Mouse (Mus musculus): ENCODE results near the gene Syngr4.
"Not testable (repeated sequence)": the region's sequence is repeated elsewhere in the genome, so short reads cannot be mapped to it uniquely, and the experiment has no call there.

The Syngr4 gene

DNA sequence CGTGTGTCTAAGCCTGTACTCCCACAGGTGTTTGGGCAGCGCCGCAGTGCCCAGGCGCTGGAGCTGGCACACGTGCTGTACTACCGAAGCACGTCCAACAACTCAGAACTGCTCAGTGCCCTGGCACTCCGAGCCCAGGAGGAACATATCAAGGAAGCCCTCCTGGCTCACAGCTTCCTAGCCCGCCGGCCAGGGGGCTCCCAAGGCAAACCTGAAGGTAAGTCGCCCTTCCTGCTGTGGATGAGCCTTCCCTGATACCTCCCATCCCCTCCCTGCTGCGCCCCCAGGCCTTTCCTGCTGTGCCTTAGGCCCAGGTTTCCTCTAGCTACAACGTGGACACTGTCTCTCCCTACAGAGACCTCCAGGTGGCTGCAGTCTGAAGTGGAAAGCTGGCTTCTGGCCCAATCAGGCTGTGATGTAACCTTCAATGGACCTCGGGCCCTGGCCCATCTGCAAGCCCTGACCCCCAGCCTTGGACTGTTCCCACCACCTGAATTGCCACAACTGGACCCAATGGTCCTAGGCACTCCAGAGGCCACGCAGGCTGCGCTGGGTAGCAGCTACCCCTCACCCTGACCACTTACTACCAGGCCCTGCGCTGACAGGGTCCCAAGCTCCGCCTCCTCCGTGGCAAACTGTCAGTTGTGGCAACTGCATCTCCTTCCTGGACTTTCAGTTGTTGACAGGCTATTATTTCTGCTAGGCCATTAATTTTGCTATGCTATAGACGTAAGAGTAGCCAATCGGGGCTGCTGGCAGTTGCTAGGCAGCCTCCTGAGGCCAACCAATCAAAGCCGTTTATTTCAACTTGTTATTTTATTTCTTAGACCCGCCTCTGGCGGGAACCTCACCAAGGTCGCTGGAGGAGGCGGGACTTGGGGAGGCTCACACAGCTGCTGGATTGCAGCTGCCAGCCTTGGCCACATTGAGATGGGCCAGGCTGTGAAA is 19.8 kb upstream of the Syngr4 start:
- peak; percentile 40 for DNase-seq (ENCODE audit: low spot score)

DNA sequence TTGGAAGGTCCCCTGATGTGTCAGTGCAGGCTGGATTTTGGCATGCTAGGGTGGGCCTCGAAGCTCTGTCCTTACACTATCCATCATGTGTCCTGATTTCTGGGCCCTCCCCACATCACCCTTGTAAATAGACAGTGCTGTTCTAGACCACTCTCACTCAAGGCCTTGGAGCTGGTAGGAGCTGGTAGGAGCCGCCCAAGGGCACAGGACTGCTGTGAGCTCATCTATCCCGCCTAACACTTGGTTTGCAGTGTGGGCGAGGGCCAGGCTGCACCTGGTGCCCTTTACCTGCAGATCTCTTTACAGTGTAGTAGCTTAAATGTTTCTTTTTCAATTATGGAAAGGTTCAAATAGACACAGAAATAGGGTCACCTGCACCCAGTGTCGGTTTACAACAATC is 18.5 kb upstream of the Syngr4 start:
- DNase-seq (ENCODE audit: low spot score): no peak

- no peak for DNase-seq (ENCODE audit: low spot score)
These were observed 17.6 kb upstream of the Syngr4 start for GRCm38 (mm10) chr7:45914067-45914466.

DNA sequence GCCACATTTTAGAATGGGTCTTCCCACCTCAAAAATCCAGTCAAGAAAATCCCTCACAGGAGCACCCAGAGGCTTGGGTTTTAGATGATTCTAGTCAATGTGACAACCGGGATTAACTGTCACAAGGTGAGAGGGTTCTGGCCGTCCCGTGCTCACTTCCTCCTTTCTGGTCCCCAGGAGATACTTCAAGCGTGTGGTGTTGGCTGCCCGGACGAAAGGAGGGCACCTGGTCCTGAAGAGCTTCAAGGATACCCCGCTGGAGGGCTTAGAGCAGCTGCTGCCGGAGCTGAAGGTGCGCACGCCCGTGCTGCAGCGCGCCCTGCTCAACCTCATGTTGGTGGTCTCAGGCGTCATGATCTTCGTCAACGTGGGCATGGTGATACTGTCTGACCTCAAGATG is 12.6 kb upstream of the Syngr4 start:
- no peak for DNase-seq (ENCODE audit: low spot score)

- no peak for DNase-seq (ENCODE audit: low spot score)
These were observed 11.9 kb upstream of the Syngr4 start for GRCm38 (mm10) chr7:45908384-45908783.

DNA sequence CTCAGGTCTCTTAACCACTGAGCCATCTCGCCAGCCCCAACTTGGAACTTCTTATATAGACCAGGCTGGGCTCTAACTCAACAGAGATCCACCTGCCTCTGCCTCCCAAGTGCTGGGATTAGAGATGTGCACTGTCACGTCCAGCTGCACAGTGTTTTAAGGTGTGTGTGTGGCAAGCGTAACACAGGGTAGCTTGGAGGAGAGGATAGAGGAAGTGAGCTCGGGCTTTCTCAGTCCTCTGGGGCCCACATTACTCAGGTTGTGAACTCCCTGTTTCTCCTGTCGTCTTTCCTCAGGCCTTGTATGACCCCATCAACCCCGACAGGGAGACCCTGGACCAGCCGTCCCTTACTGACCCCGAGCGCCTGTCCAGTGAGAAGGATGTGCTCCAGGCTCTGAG is 10.1 kb upstream of the Syngr4 start:
- DNase-seq (ENCODE audit: low spot score): no peak

DNA sequence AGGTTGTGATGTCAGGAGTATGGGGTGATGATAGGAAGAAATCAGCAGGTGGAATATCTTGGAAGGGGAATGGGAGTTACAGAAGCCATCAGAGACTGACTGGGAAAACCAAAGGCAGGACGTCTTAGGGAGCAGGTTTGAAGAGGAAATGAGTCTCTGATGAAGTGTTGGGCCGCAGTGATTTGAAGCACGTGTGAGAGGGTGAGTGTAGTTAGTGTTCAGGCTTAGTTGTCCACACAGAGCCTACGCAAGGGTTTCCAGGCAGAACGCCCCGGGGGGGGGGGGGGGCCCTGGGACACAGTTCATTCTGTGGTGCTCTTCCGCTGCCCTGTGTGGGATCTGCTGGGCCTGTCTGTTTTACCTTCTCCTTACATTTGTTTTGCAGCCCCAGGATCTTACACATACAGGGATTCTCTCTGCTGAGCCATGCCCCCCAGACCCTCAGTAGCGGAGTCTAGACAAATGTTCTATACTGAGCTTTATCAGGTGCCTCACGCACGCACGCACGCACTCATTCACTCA is 6.0 kb upstream of the Syngr4 start:
- no peak for DNase-seq (ENCODE audit: low spot score)

GRCm38 (mm10) chr7:45901562-45901961 is 5.0 kb upstream of the Syngr4 start:
- DNase-seq (ENCODE audit: low spot score): peak; percentile 62

GRCm38 (mm10) chr7:45898125-45898524 is 1.6 kb upstream of the Syngr4 start:
- peak; percentile 40 for DNase-seq (ENCODE audit: low spot score)

DNA sequence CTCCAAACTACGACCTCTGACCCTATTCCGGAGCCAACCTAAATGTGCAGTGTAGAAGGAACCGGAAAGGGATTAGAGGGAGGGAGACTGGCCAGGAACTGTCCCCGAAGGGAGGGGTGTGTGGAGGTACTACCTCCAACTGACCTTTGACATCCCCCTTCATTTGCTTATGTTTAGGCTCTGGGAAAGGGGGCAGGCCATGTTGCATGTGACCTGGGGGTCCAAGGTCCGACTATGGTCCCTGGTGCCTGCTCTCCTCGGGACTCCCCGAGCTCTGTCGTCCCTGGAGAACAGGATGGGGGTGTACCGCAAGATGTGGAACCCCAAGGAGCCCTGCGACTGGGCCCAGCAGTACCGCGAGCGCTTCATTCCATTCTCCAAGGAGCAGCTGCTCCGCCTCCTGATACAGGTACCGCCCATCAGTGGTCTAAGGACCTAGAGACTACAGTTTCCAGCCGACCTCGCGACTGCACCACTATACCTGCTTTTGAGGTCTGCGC is 794 bp upstream of the Syngr4 start:
- peak; percentile 90 for DNase-seq (ENCODE audit: low spot score)

- no peak for DNase-seq (ENCODE audit: low spot score)
These were observed 490 bp downstream of the Syngr4 start for GRCm38 (mm10) chr7:45895931-45896516.

DNA sequence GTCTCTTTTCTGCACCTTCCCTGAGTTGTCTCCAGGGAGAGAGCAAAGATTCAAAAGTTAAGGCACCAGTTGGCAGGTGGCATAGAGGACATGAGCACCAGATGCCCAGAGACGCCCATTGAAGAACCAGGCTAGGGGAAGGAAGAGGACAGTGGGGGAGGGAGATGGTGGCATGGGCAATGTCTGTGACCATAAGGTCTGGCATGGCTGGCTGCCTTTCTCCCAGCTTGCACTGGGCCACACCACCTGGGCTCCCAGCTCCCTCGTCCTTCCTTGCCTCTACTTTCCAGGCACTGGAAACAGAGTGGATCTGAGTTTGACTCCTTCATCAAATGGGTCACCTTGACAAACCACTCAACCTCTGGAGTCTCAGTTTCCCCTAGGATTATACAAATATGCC is 3.9 kb downstream of the Syngr4 start:
- DNase-seq (ENCODE audit: low spot score): no peak

DNA sequence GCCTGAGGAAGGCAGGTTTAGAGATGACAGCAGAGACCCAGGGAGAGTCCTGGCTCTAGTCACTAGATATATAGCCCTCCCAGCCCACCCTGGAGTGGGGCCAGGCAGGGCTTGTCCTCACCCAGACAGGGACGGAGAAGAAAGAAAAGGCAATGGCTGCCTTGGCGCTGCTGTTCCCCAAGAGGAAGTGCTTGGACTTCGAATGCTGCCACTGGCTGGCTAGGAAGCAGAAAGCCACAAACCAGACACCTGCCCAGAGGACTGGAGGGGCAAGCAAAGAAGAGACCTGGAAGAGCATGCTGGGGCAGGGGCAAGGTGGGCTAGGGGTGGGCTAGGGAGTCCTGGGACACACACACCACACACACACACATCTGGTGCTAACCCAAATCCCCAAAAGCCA is 9.3 kb downstream of the Syngr4 start:
- no peak for DNase-seq (ENCODE audit: low spot score)

DNA sequence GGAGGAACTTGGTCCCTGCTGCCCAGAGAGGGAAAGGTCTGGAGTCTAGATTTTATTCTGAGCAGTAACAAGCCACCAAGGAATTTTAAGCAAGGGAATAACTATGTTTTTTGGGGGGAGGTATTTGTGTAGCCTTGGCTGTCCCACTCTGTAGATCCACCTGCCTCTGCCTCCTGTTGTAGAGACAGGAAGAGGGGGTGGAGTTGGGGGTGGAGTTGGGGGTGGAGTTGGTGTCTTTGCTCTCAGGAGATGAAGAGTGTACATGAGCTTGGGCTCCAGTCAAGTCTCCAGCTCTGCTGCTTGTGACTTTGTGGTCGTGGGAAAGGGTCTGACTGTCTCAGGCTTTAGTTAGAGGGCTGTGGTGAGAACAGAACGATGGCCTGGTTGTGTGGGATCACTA is 15.5 kb downstream of the Syngr4 start:
- no peak for DNase-seq (ENCODE audit: low spot score)

DNA sequence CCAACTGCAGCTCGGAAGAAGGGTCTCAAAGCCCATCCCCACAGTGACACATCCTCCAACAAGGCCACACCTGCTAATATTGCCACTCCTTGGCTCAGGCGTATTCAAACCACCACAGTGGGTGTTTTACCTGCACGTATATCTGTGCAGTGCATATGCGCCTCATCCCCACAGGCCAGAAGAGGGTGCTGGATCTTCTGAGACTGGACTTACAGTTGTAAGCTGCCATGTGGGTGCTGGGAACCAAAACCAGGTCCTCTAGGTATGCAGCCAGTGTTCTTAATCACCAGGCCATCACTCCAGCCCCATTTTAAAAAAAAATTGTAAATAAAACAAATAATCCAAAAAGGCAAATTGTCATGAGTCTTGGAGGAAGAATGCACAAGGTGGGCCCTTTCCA is 16.0 kb downstream of the Syngr4 start:
- DNase-seq (ENCODE audit: low spot score): no peak

DNA sequence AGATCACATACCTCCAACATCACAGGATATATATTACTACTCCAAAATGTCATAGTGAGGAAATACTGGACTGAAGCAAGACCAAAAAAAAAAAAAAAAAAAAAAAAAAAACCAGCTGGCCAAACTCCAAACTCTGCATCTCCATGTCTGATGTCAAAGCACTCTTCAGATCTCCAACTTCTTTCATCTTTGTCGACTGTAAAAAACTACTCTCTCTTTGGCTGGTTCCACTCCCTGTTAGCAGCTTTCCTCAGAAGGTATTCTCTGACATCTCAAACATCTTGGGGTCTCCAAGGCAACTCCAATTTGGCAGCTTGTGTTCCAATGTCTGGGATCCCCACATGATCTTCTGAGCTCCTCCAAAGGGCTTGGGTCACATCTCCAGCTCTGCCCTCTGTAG is 18.2 kb downstream of the Syngr4 start, which contains the start of gene Grin2d:
Gene Grin2d, minus strand, starts transcription at position 101 of the 400 bp plus-strand sequence.
- DNase-seq (ENCODE audit: low spot score): not testable (repeated sequence)

DNA sequence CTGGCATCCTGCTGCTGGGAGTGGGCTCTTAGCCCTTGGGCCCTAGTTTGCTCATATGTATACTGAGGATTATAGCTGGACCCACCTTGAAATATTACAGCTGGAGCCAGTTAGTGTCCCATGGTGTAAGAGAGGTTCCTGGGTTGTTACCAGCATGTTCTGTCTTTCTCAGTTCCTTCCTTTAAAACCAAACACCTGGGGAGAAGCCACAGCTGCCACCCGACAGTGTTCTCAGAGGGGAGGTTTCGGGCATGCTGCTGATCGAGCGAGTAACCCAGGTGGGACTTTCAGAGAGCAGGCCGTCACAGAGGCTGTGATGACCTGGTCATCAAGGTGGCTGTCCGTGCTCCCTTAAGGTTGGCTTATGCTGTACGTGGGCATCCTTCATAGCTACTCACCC is 19.6 kb downstream of the Syngr4 start:
- DNase-seq (ENCODE audit: low spot score): no peak

DNA sequence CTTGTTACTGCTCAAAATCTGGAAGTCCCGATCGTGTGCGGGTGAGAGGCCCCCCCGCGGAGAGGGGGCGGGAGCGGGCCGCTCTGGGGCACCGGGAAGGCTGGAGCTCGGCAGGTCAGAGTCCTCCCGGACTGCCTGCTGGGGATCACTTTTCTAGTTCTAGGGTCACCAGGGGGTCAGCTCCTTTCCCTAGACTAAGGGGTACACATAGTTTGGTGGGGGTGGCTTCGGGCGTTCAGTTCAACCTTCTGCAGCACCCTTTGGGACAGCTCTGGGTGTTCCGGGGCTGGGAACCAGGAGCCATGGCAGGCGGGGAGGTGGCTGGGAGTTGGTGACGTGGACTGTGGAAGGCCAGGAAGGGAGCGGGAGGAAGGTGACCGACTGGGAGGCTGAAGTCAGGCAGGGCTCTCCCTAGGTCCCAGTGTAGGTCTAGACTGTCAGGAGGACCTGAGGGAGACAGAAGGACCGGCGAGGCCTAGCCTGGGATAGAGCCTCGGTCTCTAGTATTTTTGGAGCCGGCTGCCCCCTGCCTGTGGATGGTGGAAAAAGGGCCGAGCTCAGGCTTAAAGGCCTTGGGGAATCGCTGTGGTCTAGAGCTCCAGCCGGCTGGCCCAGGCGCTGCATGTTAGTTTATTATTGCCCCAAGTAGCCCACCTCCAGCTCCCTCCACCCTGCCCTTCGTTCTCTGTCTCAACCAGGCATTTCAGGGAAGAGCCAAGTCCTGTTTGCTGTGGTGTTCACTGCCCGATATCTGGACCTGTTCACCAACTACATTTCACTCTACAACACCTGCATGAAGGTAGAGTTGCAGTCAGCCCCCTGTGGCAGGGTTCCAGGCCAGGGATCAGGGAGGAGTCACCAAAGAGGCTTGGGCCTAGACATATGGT is 23.2 kb downstream of the Syngr4 start:
- DNase-seq (ENCODE audit: low spot score): peak; percentile 72

DNA sequence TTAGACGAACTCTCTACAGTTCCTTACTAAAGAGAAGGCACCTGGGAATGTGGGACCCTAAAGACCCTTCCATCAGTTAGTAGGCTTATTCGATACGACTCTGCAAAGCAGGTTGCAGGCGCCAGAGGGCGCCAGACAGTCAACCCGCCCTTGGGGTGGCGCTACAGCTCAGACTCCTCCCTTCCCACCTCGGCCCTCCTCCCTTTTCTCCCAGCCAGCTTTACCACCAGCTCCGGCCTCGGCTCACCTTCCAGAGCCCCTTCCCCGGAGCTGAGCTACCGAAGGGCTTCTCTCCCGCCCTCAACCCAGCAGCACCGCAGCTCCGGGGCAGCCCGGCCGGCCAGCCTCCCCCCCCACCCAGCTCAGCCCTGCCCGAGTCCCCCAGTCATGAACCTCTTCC is 23.9 kb downstream of the Syngr4 start, which contains the start of gene Kdelr1:
Gene Kdelr1, plus strand, starts transcription at position 149 of the 400 bp plus-strand sequence.
- DNase-seq (ENCODE audit: low spot score): peak; percentile 91

DNA sequence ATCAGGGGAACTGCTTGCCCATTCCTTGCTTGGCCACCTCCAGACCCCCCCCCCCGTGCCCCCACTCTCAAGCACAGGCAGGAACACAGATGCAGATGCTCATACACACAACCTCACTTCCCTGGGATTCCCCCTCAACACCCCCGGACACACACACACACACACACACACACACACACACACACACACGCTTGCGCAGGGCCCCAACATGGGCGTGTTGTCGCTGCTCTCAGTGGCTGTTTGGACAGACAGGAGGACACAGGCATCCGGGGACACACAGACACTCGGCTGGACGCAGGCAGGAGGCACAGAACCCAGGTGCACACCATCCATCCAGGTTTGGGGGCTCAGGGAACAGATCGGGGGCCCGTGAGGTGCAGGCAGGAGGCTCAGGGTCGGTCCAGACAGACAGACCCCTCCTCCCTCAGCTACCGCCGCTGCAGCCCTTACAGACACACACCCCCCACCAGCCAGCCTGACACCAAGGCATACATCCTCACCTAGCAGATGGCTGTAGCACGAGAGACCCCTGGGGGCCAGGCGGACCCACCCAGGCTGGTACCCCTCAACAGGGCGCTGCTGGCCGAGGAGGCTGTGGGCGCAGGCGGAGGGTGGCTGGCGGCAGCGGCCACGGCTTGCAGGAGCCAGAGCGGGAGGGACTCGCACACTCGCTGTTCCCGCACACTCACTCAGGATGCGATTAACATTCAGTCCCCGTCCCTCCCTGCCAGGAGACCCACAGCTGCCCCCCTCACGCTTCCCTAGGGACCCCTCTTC is 26.0 kb downstream of the Syngr4 start:
- DNase-seq (ENCODE audit: low spot score): no peak

- no peak for DNase-seq (ENCODE audit: low spot score)
These were observed 26.7 kb downstream of the Syngr4 start for GRCm38 (mm10) chr7:45869787-45870186.
